Mouse (Mus musculus): ENCODE results near the gene Tmc4.

- TF ChIP-seq CTCF (IDR thresholded peaks at IDR 0.05; ENCODE audit: control insufficient read depth, insufficient read depth, low read length), result no peak
- TF ChIP-seq POLR2A (IDR thresholded peaks at IDR 0.05; ENCODE audit: borderline replicate concordance, control insufficient read depth, low read depth, low read length), result no peak
These were observed 29.7 kb upstream of the Tmc4 start for GRCm38 (mm10) chr7:3707027-3707426.

Measured in bone marrow, adult 2 months (tissue).